Mouse (Mus musculus) neural tube, embryonic 11.5 days (tissue): ENCODE data around the gene Lif. TPM values are rescaled to one million over a fixed set of nuclear protein-coding genes. Genes with fewer than 3 reads are reported as not detected.

Experiments used
- ATAC-seq: fragments of 200-750 bp; cut with Nextera tagmentation; 2 replicates; pipeline ENCODE4 v1.8.0; 2017; ENCODE audit warnings: moderate number of reproducible peaks, mild to moderate bottlenecking, moderate TSS enrichment, moderate library complexity; ENCODE audit not compliant: insufficient read depth, low FRiP score, low TSS enrichment
- DNase-seq: peaks from one replicate; pipeline ENCODE4 v3.0.0-alpha.2; 2015; ENCODE audit warnings: low spot score
- H3K27ac ChIP-seq: fragments of 300-500 bp; sonication (generic); 2 replicates; pipeline ENCODE4 v1.5.1; 2014; ENCODE audit warnings: low read depth, mild to moderate bottlenecking, low read length
- H3K27me3 ChIP-seq: fragments of 300-500 bp; sonication (generic); 2 replicates; pipeline ENCODE4 v1.6.1; 2014; ENCODE audit warnings: mild to moderate bottlenecking, low read length, mixed read lengths; ENCODE audit not compliant: control insufficient read depth, insufficient read depth
- H3K36me3 ChIP-seq: fragments of 300-500 bp; sonication (generic); 2 replicates; pipeline ENCODE4 v1.6.1; 2014; ENCODE audit warnings: mild to moderate bottlenecking, low read length, moderate library complexity, mixed read lengths; ENCODE audit not compliant: control insufficient read depth, insufficient read depth
- H3K4me1 ChIP-seq: fragments of 300-500 bp; sonication (generic); 2 replicates; pipeline ENCODE4 v1.6.1; 2014; ENCODE audit warnings: low read length, mixed read lengths; ENCODE audit not compliant: control insufficient read depth, insufficient read depth
- H3K4me2 ChIP-seq: fragments of 300-500 bp; sonication (generic); 2 replicates; pipeline ENCODE4 v1.6.1; 2014; ENCODE audit warnings: low read depth, mild to moderate bottlenecking, moderate library complexity
- H3K4me3 ChIP-seq: fragments of 300-500 bp; sonication (generic); 2 replicates; pipeline ENCODE4 v1.5.1; 2014; ENCODE audit warnings: low read depth, low read length
- H3K9ac ChIP-seq: fragments of 300-500 bp; sonication (generic); 2 replicates; pipeline ENCODE4 v1.6.1; 2014; ENCODE audit warnings: mild to moderate bottlenecking, low read length
- H3K9me3 ChIP-seq: fragments of 300-500 bp; sonication (generic); 2 replicates; pipeline ENCODE4 v1.6.1; 2016; ENCODE audit warnings: low read length; ENCODE audit not compliant: control insufficient read depth
- WGBS: fragments of 180-500 bp; shearing (Covaris S2); extraction: QIAGEN DNeasy Blood & Tissue Kit; methylation state at CpG from one replicate; pipeline ENCODE4 v1.1.7; 2014; 5-methylcytosine and 5-hydroxymethylcytosine counted together
- polyA plus RNA-seq: library from polyadenylated mRNA; unstranded; fragments of >200 nt; fragmentation: Nextera tagmentation; extraction: Ambion mirVana; gene quantifications from 2 replicates; pipeline ENCODE4 v1.2.1, GENCODE M21; 2014

Gene Lif
- polyA plus RNA-seq, 1 experiment from 2014 or later, result not detected

DNA sequence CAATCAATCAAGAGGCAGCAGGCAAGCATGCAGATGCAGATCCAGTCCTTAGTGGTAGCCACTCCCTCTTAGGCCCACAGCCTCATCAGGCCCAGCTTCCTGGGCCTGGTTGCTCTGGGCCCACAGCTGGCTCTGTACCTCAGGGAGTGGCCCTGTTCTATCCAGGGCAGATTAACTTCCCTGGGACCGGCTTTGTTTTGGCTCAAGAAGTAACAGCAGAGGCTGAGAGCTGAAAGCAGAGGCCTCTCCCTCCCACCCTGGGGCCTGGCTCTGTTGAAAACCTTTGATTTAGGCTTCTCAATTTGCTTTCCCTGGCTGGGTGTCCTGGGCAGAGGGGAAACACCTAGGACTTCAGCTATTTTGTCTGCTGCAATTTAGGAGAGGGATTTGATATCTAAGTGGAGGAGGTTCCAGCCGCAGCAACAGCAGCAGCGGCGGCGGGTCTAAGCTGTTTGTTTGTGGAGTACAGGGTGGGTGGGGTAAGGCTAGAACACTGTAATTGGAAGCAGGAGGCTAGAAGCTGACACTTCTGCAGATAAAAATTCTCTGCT, 45.1 kb downstream of the Lif start:
- 54% methylated on average over 5 of the region's 5 CpGs for WGBS
- ATAC-seq (no peak), DNase-seq (no peak)
- H3K4me3 ChIP-seq, result no peak overlapping the region
- H3K4me1 ChIP-seq, result 0 out of 2 replicates have a peak, but pooled peaks cover 2% of the 10 kb centered on the region
- no peak overlapping the region for H3K9ac ChIP-seq
- no peaks in the 10 kb centered on the region for H3K36me3 ChIP-seq
- H3K9me3 ChIP-seq, result no peaks in the 10 kb centered on the region
- H3K27me3 ChIP-seq, result no peaks in the 10 kb centered on the region
- H3K27ac ChIP-seq, result no peak overlapping the region
- H3K4me2 ChIP-seq, result no peak overlapping the region

DNA sequence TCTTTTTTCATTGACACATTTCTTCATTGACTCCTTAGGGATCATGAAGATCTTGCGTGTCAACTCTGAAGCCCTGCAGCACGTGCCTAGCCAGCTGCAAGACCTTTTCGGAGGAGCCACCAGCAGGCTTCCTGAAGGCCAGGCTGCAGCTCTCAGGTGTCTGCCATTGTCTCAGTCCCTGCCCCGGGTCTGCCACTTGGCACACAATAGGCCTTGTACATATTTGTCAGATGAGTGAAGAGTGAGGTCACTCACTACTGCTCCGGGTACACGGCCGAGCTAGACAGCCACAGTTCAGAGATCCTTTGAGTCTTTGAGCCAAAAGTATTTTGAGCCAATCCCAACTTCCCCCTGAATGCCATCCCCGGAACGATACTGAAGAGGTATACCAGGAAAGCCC, 45.7 kb downstream of the Lif start:
- no peak for DNase-seq
- Histone ChIP-seq H3K9me3 (no peaks in the 10 kb centered on the region), H3K4me2 (no peak overlapping the region), H3K4me3 (no peak overlapping the region), H3K36me3 (no peaks in the 10 kb centered on the region), H3K4me1 (0 out of 2 replicates have a peak, but pooled peaks cover 2% of the 10 kb centered on the region), H3K9ac (no peak overlapping the region), H3K27me3 (no peaks in the 10 kb centered on the region), H3K27ac (no peak overlapping the region)
- ATAC-seq, result no peak
- WGBS, result 74% methylated on average over 9 of the region's 9 CpGs

DNA sequence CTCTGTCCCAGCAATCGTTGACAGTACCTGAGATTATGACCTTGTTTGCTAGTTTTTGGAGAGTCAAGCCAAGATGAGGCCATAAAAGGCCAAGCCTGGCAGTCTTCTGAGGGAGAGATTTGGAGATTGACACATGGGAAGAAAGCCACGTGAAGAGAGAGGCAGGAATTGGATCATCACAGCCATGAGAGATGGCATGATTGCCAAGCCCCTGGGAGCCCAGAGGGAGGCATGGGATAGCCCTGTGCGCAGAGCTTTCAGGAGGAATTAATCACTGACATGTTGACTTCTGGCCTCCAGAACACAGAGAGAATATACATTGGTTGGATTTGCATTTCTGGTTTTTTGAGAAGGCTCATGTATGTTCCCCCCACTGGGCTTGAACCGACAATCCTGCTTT, 46.8 kb downstream of the Lif start:
- Histone ChIP-seq H3K9ac (no peak overlapping the region), H3K4me1 (no peaks in the 10 kb centered on the region), H3K27me3 (no peaks in the 10 kb centered on the region), H3K4me2 (no peak overlapping the region), H3K4me3 (no peak overlapping the region), H3K36me3 (no peaks in the 10 kb centered on the region), H3K27ac (no peak overlapping the region), H3K9me3 (no peaks in the 10 kb centered on the region)
- ATAC-seq, result no peak
- DNase-seq, result no peak
- 64% methylated on average over 4 of the region's 4 CpGs for WGBS

DNA sequence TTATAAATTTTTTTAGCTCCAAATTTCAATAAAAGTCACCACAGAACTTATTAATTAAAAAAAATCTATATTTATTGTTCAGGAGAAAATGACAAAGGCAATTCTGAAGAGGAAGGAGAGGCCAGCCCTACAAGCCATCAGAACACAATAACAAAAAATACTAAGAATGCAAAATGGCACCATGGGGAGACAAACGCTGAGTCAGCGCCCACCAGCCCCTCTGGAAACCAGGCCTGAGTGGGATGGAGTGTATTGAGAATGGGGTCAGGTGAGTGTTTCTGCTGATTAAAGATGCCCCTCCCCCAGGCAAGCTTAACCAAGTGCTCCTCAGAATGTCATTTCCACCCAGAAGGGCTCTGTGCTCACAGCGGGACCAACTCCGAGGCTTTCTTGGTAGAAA, 47.7 kb downstream of the Lif start:
- Histone ChIP-seq H3K9ac (no peak overlapping the region), H3K4me3 (no peak overlapping the region), H3K27ac (no peak overlapping the region), H3K9me3 (no peaks in the 10 kb centered on the region), H3K27me3 (no peaks in the 10 kb centered on the region), H3K4me2 (no peak overlapping the region), H3K36me3 (no peaks in the 10 kb centered on the region), H3K4me1 (no peaks in the 10 kb centered on the region)
- no peak for ATAC-seq
- 93% methylated on average over 4 of the region's 4 CpGs for WGBS
- DNase-seq, result no peak

DNA sequence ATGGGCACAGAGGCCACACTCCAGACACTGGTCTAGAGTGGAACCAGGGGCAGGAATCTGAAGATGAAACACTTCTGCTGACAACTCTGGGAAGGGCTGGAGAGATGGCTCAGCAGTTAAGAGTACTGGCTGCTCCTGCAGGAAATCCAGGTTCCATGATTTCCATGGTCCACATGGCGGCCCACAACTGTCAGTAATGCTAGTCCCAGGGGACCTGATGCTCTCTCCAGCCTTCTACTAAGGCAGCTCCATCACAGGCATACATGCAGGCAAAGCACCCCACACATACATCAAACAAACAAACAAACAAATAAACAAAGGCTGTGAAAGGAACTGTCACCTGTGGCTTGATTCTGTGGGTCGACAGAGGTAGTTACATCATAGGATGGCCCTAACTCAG, 48.7 kb downstream of the Lif start:
- Histone ChIP-seq H3K9me3 (no peaks in the 10 kb centered on the region), H3K4me2 (no peak overlapping the region), H3K9ac (no peak overlapping the region), H3K36me3 (no peaks in the 10 kb centered on the region), H3K4me1 (no peaks in the 10 kb centered on the region), H3K4me3 (no peak overlapping the region), H3K27ac (no peak overlapping the region), H3K27me3 (no peaks in the 10 kb centered on the region)
- WGBS, result 66% methylated on average over 2 of the region's 2 CpGs
- no peak for ATAC-seq
- DNase-seq, result no peak

DNA sequence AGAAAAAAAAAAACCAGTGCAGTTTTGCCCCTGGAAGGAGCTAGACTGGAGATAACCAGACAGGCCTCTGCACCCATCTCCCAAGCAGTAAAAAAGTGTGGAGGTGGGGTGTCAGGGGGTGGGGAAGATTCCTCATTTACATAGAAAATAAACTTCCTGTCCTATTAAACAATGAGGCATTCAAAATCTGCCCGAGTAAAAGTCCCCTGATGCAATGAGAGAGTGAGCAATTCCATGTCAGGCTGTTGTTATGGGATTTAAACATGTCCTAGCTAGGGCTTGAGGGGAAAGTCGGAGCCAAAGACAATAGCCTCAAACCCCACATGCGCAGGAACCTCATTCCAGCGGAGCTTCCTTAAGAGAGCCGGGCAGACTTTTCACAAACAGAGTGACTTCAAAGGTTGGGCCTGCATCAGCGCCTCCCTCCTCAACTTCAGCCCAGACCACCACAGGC, 50.7 kb downstream of the Lif start:
- DNase-seq (no peak), ATAC-seq (no peak)
- Histone ChIP-seq H3K27me3 (no peaks in the 10 kb centered on the region), H3K9ac (no peak overlapping the region), H3K36me3 (no peaks in the 10 kb centered on the region), H3K27ac (no peak overlapping the region), H3K4me3 (no peak overlapping the region), H3K9me3 (no peaks in the 10 kb centered on the region), H3K4me1 (no peaks in the 10 kb centered on the region), H3K4me2 (no peak overlapping the region)
- WGBS, result 11% methylated on average over 6 of the region's 6 CpGs

DNA sequence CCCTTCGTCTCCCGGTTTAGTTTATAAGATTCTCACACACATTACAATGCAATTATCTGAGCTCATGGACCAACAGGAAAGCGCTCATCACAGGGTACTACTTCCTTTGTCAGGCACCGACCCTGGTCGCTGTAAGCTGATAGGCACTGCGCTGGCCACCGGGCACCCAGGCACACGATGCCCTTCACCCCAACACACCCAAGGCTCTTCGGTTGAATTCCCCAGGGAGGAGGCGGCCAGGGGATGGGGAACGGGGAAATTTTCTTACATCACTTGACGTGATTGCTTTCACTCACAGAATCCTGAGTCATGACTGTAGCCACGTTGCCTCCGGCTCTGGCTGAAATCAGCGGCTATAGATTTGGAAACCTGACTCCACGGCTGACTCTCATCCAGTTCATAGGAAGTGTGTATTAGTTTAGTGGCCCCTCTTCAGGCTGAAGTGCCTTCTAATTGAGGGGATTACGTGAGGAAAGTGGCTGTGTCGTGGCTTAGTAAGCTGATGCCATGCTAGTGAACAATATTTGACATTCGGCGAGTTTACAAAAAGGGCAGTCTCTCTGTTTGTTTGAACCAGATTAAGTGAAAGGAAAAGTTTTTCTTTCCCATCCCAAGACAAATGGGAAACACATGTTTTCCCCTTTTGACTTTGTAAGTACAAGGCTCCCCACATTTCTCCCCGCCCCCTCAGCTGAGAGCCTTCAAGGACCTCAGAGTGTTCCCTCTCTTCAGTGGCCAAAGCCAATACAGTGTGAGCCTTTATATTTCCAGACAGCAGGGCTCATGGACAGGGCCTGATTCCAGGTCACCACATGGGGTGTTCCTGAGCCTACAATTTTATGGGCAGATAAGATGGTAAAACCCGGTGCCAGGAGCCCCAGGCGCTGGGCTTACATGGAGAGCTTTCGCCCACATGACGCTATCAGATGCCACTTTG, 51.4 kb downstream of the Lif start:
- Histone ChIP-seq H3K36me3 (no peaks in the 10 kb centered on the region), H3K27me3 (no peaks in the 10 kb centered on the region), H3K4me2 (peak overlapping the region; percentile 14; the same call in 1 of the 2 replicates), H3K9ac (0 out of 2 replicates have a peak overlapping the region, but pooled peaks have one; percentile 15), H3K4me1 (no peaks in the 10 kb centered on the region), H3K9me3 (no peaks in the 10 kb centered on the region), H3K4me3 (no peak overlapping the region), H3K27ac (no peak overlapping the region)
- DNase-seq (peak; percentile 46), ATAC-seq (no peak)
- WGBS, result 45% methylated on average over 25 of the region's 25 CpGs

DNA sequence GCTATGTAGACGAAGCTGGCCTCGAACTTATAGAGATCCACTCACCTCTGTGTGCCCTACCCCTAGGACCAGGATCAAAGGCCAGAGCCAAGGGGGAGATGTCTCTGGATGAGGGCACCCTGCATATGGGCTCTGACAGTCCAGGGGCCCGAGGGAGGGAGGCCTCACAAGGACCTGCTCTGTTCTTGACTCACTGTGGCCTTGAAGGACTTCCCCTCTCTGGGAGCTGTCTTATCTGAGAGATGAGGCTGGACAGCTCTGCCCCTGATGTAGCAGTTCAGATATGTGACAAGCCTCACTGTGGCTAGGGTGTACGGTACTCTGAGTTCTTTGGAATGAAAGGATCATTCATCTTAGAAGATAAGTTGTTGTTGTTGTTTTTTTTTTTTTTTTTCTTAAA, 52.3 kb downstream of the Lif start:
- ATAC-seq, result no peak
- H3K4me3 ChIP-seq, result no peak overlapping the region
- H3K4me2 ChIP-seq, result no peak overlapping the region
- DNase-seq, result no peak
- no peak overlapping the region for H3K9ac ChIP-seq
- no peak overlapping the region for H3K27ac ChIP-seq
- H3K36me3 ChIP-seq, result no peaks in the 10 kb centered on the region
- H3K4me1 ChIP-seq, result no peaks in the 10 kb centered on the region
- H3K9me3 ChIP-seq, result no peaks in the 10 kb centered on the region
- WGBS, result 77% methylated on average over 4 of the region's 4 CpGs
- no peaks in the 10 kb centered on the region for H3K27me3 ChIP-seq

DNA sequence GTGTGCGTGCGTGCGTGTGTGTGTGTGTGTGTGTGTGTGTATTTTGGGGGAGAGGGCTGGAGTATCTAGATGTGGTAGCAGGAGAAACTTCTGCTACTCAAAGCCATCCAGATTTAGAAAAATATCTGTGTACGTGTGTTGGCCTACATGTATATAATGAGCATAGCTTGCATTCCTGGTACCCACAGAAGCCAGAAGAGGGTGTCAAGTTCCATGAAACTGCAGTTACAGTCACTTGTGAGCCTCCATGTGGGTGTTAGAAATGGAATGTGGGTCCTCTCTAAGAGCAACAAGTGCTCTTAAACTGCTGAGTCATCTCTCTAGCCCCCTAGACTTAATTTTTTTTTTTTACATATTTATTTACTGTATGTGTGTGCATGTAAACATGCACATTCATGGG, 53.0 kb downstream of the Lif start:
- ATAC-seq (no peak), DNase-seq (no peak)
- Histone ChIP-seq H3K36me3 (no peaks in the 10 kb centered on the region), H3K9ac (no peak overlapping the region), H3K4me1 (no peaks in the 10 kb centered on the region), H3K9me3 (no peaks in the 10 kb centered on the region), H3K4me2 (no peak overlapping the region), H3K27me3 (no peaks in the 10 kb centered on the region), H3K27ac (no peak overlapping the region), H3K4me3 (no peak overlapping the region)
- 86% methylated on average over 4 of the region's 4 CpGs for WGBS
